Comparison of ENCODE assay signal across 18 mouse cellular contexts in the genomic region with DNA sequence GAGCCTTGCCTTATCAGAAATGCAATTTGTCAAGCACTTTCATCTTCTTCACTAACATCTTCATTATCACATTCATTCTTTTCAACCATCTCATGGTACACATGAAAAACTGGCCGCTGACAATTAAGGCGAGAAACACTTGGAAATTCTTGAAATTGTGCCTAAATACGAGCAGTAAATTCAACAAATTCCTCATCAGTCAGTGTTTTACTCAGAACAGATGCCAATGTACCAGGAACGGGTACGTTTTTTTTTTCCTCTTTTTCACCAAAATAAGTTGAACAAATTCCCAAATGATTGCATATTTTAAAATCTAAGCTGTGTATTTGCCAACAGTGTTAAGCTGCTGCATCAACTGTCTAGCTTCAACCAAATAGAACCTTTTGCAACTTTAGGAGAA. TPM values are rescaled to one million over a fixed set of nuclear protein-coding genes. Genes with fewer than 3 reads are reported as not detected.
"Had no signal": no experiment of that assay in that cellular context is flagged by ENCODE, and none has a peak within 500 bp of the region (broad histone marks: within the 10 kb centered on the region; RNA-seq: fewer than 3 reads in every experiment).

No protein-coding gene starts in this region.

- H3K27ac ChIP-seq: neural tube, embryonic 12.5 days; neural tube, embryonic 13.5 days; neural tube, embryonic 15.5 days; stomach, embryonic 15.5 days; stomach, postnatal 0 days had no signal

- DNase-seq: retina, postnatal 1 day; right cerebral cortex, adult 18-20 months; right cerebral cortex, postnatal 14 days; right cerebral cortex, postnatal 25 days; right cerebral cortex, postnatal 4 days; spleen, adult 18-20 months; thymus, adult 18-20 months; thymus, adult 2 months; thymus, postnatal 14 days; thymus, postnatal 25 days; thymus, postnatal 36 days; thymus, postnatal 4 days had no signal

- H3K4me3 ChIP-seq: neural tube, embryonic 12.5 days; neural tube, embryonic 13.5 days; neural tube, embryonic 15.5 days; stomach, embryonic 15.5 days had no signal

RNA-seq across cellular contexts. Expression of a gene that starts 6.2 kb away (rescaled TPM):
- total RNA-seq: neutrophil, adult 5-6 weeks had no signal
